Comparison of ENCODE assay signal across 19 mouse cellular contexts in the genomic region with DNA sequence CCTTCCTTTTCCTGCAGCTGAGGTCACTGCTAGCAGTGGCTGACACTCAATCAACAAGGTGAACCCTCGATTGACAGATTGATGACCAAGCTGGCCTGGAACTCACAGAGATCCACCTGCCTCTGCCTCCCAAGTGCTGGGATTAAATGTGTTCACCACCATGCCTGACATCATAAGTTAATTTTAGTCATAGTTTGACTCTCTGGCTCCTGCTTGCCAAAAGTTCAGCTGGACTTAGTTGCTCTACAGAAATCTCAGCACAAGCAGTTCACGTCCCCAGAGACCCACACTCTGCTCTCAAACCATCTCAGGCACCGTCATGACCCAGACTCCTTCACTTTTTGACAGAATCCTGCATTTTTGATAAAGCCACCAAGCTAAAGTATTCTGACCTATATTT.
DNase-seq lines count a peak whose midpoint lies in the region; ATAC-seq and TF ChIP-seq lines count a peak whose summit lies in the region.
"Had no signal": no experiment of that assay in that cellular context is flagged by ENCODE, and none has a peak within 500 bp of the region (broad histone marks: within the 10 kb centered on the region; RNA-seq: fewer than 3 reads in every experiment).

No protein-coding gene starts in this region.

- intact Hi-C loops in heart, adult 2 months (cut with DNase I) = no loop called here
- intact Hi-C loops in heart, postnatal 36 days (cut with DNase I) = no loop called here

- no peaks in the 10 kb centered on the region for H3K79me2 ChIP-seq in heart, adult 2 months (replicated peaks; ENCODE audit: control insufficient read depth, insufficient read depth, low read length)

- no peak overlapping the region for H3K4me3 ChIP-seq in heart, adult 2 months
- H3K4me3 ChIP-seq in heart, embryonic 12.5 days = no peak overlapping the region
- H3K4me3 ChIP-seq in heart, embryonic 11.5 days (ENCODE audit: low read depth, low read length) = no peak overlapping the region
- H3K4me3 ChIP-seq: embryonic facial prominence, embryonic 10.5 days; embryonic facial prominence, embryonic 12.5 days; forebrain, embryonic 13.5 days; forebrain, embryonic 15.5 days had no signal

- no peak for ATAC-seq in heart, embryonic 12.5 days (ENCODE audit: insufficient number of reproducible peaks, low FRiP score)
- ATAC-seq in heart, embryonic 11.5 days (replicated peaks; ENCODE audit: insufficient number of reproducible peaks, low FRiP score, low TSS enrichment) = no peak
- ATAC-seq: forebrain, embryonic 13.5 days; forebrain, embryonic 15.5 days had no signal

- 0 out of 2 replicates have a peak, but pooled peaks cover 4% of the 10 kb centered on the region for H3K9me3 ChIP-seq in heart, embryonic 12.5 days (replicated peaks)
- H3K9me3 ChIP-seq in heart, embryonic 11.5 days (replicated peaks; ENCODE audit: control insufficient read depth, low read length) = no peaks in the 10 kb centered on the region
- H3K9me3 ChIP-seq: embryonic facial prominence, embryonic 10.5 days; embryonic facial prominence, embryonic 12.5 days; forebrain, embryonic 13.5 days; forebrain, embryonic 15.5 days had no signal

- H3K4me1 ChIP-seq in heart, adult 2 months (ENCODE audit: control insufficient read depth, insufficient read depth, low read length) = peaks cover 5% of the 10 kb centered on the region
- peaks cover 44% of the 10 kb centered on the region for H3K4me1 ChIP-seq in heart, embryonic 12.5 days (replicated peaks)
- H3K4me1 ChIP-seq in heart, embryonic 11.5 days (ENCODE audit: control insufficient read depth, insufficient read depth, low read length) = peaks cover 25% of the 10 kb centered on the region
- H3K4me1 ChIP-seq: embryonic facial prominence, embryonic 10.5 days; embryonic facial prominence, embryonic 12.5 days; forebrain, embryonic 13.5 days had no signal

- peaks cover 8% of the 10 kb centered on the region; the same call in 1 of the 2 replicates for H3K36me3 ChIP-seq in heart, adult 2 months (ENCODE audit: control insufficient read depth, insufficient read depth, low read length)
- H3K36me3 ChIP-seq in heart, embryonic 12.5 days = no peaks in the 10 kb centered on the region
- H3K36me3 ChIP-seq in heart, embryonic 11.5 days (ENCODE audit: control insufficient read depth, insufficient read depth, low read length) = no peaks in the 10 kb centered on the region
- H3K36me3 ChIP-seq: embryonic facial prominence, embryonic 10.5 days; embryonic facial prominence, embryonic 12.5 days; forebrain, embryonic 15.5 days had no signal

- no peak for TF ChIP-seq CTCF in heart, adult 2 months (IDR thresholded peaks at IDR 0.05)

- TF ChIP-seq POLR2A in heart, adult 2 months (IDR thresholded peaks at IDR 0.05; ENCODE audit: insufficient read depth, low read depth, low read length) = no peak

- no peak overlapping the region for H3K9ac ChIP-seq in heart, adult 2 months (ENCODE audit: low read depth, low read length)
- H3K9ac ChIP-seq in heart, embryonic 12.5 days = no peak overlapping the region
- no peak overlapping the region for H3K9ac ChIP-seq in heart, embryonic 11.5 days (ENCODE audit: low read depth, low read length)
- H3K9ac ChIP-seq: embryonic facial prominence, embryonic 12.5 days; forebrain, embryonic 13.5 days; forebrain, embryonic 15.5 days had no signal

- H3K27ac ChIP-seq in heart, adult 2 months = 0 out of 2 replicates have a peak overlapping the region, but pooled peaks have one; percentile 4
- peak overlapping the region; percentile 83 for H3K27ac ChIP-seq in heart, embryonic 12.5 days (ENCODE audit: poor library complexity, severe bottlenecking)
- H3K27ac ChIP-seq in heart, embryonic 11.5 days (ENCODE audit: low read depth, low read length) = no peak overlapping the region
- H3K27ac ChIP-seq: embryonic facial prominence, embryonic 10.5 days; embryonic facial prominence, embryonic 12.5 days; forebrain, embryonic 13.5 days; forebrain, embryonic 15.5 days had no signal

- 67% methylated on average over 3 of the region's 3 CpGs for WGBS in heart, adult 2 months
- 75% methylated on average over 3 of the region's 3 CpGs for WGBS in heart, embryonic 12.5 days
- 78% methylated on average over 3 of the region's 3 CpGs for WGBS in heart, embryonic 11.5 days (ENCODE audit: insufficient replicate concordance)

- H3K27me3 ChIP-seq in heart, adult 2 months (ENCODE audit: control insufficient read depth, insufficient read depth, low read length) = no peaks in the 10 kb centered on the region
- no peaks in the 10 kb centered on the region for H3K27me3 ChIP-seq in heart, embryonic 12.5 days (replicated peaks)
- H3K27me3 ChIP-seq in heart, embryonic 11.5 days (ENCODE audit: control insufficient read depth, insufficient read depth, low read length) = no peaks in the 10 kb centered on the region
- H3K27me3 ChIP-seq: embryonic facial prominence, embryonic 12.5 days; forebrain, embryonic 13.5 days; forebrain, embryonic 15.5 days had no signal

- no peak overlapping the region for H3K4me2 ChIP-seq in heart, embryonic 12.5 days
- H3K4me2 ChIP-seq in heart, embryonic 11.5 days = no peak overlapping the region
- H3K4me2 ChIP-seq: embryonic facial prominence, embryonic 12.5 days; forebrain, embryonic 13.5 days; forebrain, embryonic 15.5 days had no signal

- peak; percentile 43 for DNase-seq in gastrocnemius, postnatal 25 days
- DNase-seq in gastrocnemius, adult 18-20 months (ENCODE audit: low spot score) = no peak
- DNase-seq in heart, adult 2 months = no peak
- DNase-seq in heart, postnatal 36 days = no peak
- no peak for DNase-seq in adrenal gland, postnatal 4 days (ENCODE audit: low spot score in 2 of 2)
- DNase-seq: adrenal gland, adult 2 months; adrenal gland, postnatal 10 days; adrenal gland, postnatal 25 days; cerebellum, adult 11-12 months; cerebellum, adult 2 months; cerebellum, adult 9-10 months; cerebellum, postnatal 10 days; cerebellum, postnatal 25 days had no signal

- TF ChIP-seq EP300 in heart, adult 2 months (IDR thresholded peaks at IDR 0.05; ENCODE audit: insufficient read depth, low read depth, low read length) = no peak
